Mouse (Mus musculus): Measurements from ENCODE around the gene Mapk10. TPM values are rescaled to one million over a fixed set of nuclear protein-coding genes. Genes with fewer than 3 reads are reported as not detected.

The Mapk10 gene
- polyA plus RNA-seq (2012; rRNA removed), result 0.42 and 0.43 TPM in 2 replicates

GRCm38 (mm10) chr5:103211101-103211848 is at the start of gene Mapk10:
Mapk10 (minus strand) TSS chr5:103211334.
- no peak for DNase-seq (ENCODE audit: low read depth, low spot score)
- WGBS, result 10% methylated on average over 16 of the region's 16 CpGs

DNA sequence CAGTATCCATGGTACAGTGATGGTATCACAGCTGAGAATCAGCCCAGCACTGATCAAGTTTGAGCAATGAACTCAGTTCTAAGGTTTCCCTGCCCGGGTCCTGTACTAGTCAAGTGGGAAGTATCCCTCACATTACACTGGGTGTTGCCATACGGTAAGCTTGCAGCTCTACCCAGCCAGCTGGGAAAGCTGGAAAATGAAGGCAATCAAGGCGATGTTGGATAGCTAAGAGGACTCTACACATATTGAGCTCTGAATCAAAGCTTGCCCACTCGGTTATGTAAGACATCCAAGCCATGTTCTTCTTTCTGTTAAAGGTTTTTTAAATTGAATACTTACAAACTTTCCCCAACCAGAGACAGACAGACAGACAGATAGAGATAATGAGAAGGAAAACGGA is 45.0 kb upstream of the Mapk10 start:
- DNase-seq (ENCODE audit: low read depth, low spot score), result no peak
- 92% methylated on average over 5 of the region's 5 CpGs for WGBS

DNA sequence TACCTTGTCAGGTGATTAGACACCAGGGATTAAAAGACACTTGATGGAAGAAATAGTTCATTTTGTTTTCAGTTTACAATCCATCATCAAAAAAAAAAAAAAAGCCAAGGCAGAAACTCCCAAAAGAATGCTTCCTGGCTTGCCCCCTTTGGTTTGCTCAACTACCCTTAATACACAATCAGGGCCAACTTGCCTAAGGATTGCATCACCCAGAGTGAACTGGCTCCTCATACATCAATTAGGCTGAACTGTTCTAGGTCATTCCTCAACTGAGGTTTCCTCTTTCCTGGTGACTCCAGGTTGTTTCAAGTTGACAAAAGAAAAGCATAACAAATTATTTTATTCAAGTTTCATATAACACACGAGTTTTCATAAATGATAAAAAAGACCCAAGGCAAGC is 31.3 kb upstream of the Mapk10 start:
- 71% methylated on average over 1 of the region's 1 CpGs for WGBS
- no peak for DNase-seq (ENCODE audit: low read depth, low spot score)

DNA sequence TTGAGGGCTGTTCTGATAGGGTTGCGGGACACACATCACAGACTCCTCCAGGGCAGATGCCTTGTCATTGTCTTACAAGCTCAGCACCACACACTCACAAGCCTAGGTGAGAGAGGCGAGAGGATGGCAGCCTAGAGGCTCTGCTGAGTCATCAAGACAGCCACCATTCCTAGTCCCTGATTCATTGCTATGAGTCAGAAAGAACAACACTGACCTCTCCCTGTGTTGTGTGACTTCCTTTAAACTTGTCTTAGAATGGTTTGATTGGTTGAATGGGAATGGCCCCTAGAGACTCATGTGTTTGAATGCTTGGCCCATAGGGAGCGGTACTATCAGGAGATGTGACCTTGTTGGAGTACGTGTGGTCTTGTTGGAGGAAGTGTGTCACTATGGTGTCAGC is 20.7 kb upstream of the Mapk10 start:
- 65% methylated on average over 4 of the region's 4 CpGs for WGBS
- DNase-seq (ENCODE audit: low read depth, low spot score), result peak; percentile 11

GRCm38 (mm10) chr5:103230334-103230733 is 19.2 kb upstream of the Mapk10 start:
- no peak for DNase-seq (ENCODE audit: low read depth, low spot score)
- WGBS, result 85% methylated on average over 5 of the region's 5 CpGs

GRCm38 (mm10) chr5:103229321-103229720 is 18.2 kb upstream of the Mapk10 start:
- no peak for DNase-seq (ENCODE audit: low read depth, low spot score)
- WGBS, result 79% methylated on average over 3 of the region's 3 CpGs

DNA sequence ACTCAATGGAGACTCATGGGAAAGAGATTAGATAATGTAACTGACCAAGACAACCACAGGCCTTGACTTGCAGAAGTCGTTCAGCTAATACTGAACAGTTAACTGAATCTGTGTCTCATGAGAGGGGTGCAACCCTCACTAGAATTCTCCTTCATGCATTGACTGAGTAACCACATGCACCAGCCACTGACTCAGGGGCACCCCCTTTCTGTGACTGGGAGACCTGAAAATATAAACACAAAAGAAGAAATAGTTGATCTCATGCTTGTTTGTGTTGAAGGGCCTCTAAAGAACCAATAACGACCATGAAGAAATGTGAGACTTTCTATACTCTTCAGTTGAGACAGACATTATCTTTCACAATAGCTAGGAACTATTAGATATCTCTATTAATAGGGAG is 10.9 kb upstream of the Mapk10 start:
- DNase-seq (ENCODE audit: low read depth, low spot score), result no peak

GRCm38 (mm10) chr5:103210644-103211043 is 490 bp downstream of the Mapk10 start:
- DNase-seq (ENCODE audit: low read depth, low spot score), result no peak
- WGBS, result 23% methylated on average over 6 of the region's 6 CpGs

More for the DNA sequence above, 10.9 kb upstream of the Mapk10 start:
- WGBS, result 54% methylated on average over 2 of the region's 2 CpGs

GRCm38 (mm10) chr5:103210018-103210417 is 1.1 kb downstream of the Mapk10 start:
- 61% methylated on average over 3 of the region's 3 CpGs for WGBS
- DNase-seq (ENCODE audit: low read depth, low spot score), result no peak

DNA sequence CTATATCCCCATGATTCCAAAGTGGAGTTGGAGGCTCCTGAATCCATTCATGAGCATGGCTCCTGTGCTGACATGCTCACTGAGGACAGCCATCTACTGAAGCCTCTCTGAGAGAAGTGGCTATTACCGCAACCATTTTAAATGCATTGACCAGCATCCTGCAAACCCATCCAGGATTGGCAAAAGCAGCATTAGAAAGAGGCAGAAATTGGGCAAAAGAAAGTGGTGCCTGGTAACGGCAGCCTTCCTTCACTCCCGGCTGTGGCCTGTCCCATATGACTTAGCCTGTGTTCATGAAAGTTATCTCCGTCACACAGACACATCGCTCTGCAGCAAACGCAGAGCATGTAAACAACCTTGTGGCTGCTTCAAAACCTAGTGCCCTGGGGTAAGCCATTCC is 1.6 kb downstream of the Mapk10 start:
- no peak for DNase-seq (ENCODE audit: low read depth, low spot score)
- 71% methylated on average over 6 of the region's 6 CpGs for WGBS

DNA sequence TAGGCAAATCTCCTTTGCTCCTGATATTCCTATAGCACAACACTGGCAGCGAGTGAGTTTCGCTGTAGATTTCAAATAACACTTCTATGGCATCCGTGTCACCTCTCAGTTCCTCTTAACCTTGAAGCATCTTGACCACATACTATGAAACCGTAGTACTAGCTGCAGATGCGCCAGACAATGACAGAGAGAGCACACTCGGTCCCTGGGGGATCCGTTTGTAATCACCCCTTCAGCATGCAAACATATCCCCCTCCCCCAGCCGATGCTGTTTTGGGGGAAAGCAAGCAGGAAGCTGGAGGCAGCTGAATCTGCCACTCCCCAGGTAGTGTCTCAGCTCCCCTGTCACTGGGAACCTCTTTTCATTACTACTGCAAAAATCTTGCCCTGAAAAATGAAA is 2.3 kb downstream of the Mapk10 start:
- no peak for DNase-seq (ENCODE audit: low read depth, low spot score)
- 60% methylated on average over 8 of the region's 8 CpGs for WGBS

- WGBS, result 76% methylated on average over 10 of the region's 10 CpGs
- DNase-seq (ENCODE audit: low read depth, low spot score), result no peak
These were observed 3.1 kb downstream of the Mapk10 start for GRCm38 (mm10) chr5:103208021-103208511.

DNA sequence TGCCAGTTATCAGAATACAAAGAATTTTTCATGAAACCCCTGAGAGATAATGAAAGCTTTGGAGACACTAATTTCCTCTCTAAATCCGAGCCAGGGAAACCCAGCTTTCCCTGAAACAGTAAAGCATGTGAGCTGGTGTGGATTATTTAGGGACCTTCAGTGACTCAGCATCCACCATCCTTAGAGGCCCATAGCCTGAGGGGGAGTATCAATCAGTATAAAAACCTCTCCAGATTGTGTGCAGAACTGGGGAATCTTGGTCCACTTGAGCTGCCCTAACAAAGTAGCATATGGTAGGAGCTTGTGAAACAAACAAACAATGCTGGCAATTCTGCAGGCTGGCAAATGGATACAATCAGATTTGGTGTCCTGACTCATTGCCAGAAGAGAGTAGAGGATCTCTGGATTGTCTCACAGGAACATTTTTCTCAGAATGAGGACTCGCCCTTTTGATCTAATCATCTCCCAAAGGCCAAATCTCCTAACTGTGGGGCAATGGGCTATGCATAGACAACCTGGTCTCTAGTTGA is 13.3 kb downstream of the Mapk10 start:
- 67% methylated on average over 2 of the region's 2 CpGs for WGBS
- DNase-seq (ENCODE audit: low read depth, low spot score), result no peak

- 57% methylated on average over 6 of the region's 6 CpGs for WGBS
- DNase-seq (ENCODE audit: low read depth, low spot score), result no peak
These were observed 16.6 kb downstream of the Mapk10 start for GRCm38 (mm10) chr5:103194549-103194948.

GRCm38 (mm10) chr5:103193700-103194099 is 17.4 kb downstream of the Mapk10 start:
- DNase-seq (ENCODE audit: low read depth, low spot score), result no peak
- WGBS, result 28% methylated on average over 3 of the region's 3 CpGs

DNA sequence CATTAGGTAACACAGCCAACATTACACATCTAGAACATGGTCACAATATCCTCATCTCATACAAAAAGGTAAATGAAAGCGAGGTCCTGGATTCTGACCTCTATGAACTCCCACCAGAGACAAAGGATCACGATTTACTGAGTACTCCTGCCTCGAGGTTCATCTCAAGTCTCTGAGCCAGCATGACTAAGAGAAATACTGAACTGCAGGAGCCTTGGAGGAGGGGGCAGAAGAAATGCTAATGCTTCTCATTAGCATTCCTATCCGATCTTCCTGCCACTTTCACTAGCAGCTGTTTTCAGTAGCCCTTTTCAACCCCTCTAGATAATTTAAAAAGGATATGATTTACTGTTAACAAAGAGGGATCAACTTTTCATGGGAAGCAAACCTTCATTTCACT is 19.6 kb downstream of the Mapk10 start:
- WGBS, result 56% methylated on average over 4 of the region's 4 CpGs

DNA sequence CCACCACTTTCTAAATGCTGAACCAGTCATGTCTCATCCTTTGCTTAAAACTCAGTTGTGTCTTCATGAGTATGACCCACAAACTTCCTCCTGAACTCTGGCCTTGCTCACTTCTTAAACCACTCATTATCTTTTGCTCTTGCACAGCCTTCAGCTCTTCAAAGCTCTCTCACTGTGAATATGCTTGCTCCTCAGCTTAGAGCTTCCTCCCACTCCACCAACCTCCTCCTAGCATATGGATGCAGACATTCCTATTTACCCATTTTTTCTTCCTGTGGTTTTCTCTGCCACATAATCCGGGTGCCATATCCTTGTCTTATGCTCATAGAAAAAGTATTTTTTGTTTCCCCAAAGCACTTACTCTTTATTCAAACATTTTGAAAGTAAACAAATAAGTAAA is 26.9 kb downstream of the Mapk10 start:
- WGBS, result 85% methylated on average over 1 of the region's 1 CpGs
- no peak for DNase-seq (ENCODE audit: low read depth, low spot score)

More for the DNA sequence above, 19.6 kb downstream of the Mapk10 start:
- no peak for DNase-seq (ENCODE audit: low read depth, low spot score)

DNA sequence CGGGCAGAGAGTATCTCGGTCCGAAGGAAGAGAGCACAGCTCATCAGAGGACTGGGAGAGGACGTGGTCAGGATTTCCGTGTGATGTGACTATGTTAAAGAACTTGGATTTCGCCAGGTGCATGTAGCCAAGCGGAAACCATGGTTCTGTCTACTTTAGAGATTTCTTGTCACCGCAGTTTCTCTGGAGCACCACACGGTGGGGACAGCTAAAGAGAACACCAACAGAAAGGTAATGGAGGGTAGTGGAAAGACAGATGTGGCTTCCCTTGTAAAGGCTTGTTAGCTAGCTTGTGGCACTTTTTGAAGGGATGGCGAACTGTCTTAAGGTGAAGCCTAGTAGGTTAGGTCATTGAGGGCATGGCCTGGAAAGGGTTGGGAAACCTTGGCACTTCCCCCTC is 29.5 kb downstream of the Mapk10 start:
- 90% methylated on average over 10 of the region's 10 CpGs for WGBS
- DNase-seq (ENCODE audit: low read depth, low spot score), result no peak

DNA sequence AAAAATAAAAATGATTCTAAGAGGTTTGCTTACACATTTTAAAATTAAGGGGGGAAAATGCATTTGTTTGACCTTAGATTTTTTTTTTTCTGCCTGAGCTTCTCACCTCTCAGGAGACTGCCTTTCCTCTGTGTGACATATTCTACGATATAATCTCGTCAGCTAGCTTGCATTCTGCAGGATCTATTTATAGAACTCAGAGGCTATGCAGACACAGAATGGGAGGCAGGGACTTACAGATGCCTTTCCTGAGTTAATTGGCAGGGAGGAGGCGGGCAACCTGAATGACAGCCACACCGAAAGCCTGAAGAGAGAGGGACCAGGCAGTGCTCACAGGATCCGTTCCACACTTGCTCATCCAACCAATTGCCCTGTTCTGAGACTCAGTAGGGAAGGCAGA is 34.1 kb downstream of the Mapk10 start:
- DNase-seq (ENCODE audit: low read depth, low spot score), result no peak
- WGBS, result 47% methylated on average over 5 of the region's 5 CpGs

GRCm38 (mm10) chr5:103175989-103176388 is 35.1 kb downstream of the Mapk10 start:
- WGBS, result 88% methylated on average over 7 of the region's 7 CpGs
- DNase-seq (ENCODE audit: low read depth, low spot score), result no peak

- DNase-seq (ENCODE audit: low read depth, low spot score), result no peak
- WGBS, result 73% methylated on average over 7 of the region's 7 CpGs
These were observed 36.5 kb downstream of the Mapk10 start for GRCm38 (mm10) chr5:103174607-103175006.
